Mouse (Mus musculus): ENCODE results near the gene Large2.
A peak's percentile ranks its signal among the peaks of the same experiment; 100 is the strongest.
"Not testable (repeated sequence)": the region's sequence is repeated elsewhere in the genome, so short reads cannot be mapped to it uniquely, and the experiment has no call there.

Large2 gene

GRCm38 (mm10) chr2:92374514-92374913, at the start of gene Large2, which contains the start of gene Pex16:
TSS of gene Large2 (minus strand) at chr2:92374869.
TSS of gene Pex16 (plus strand) at chr2:92374676.
- DNase-seq (ENCODE audit: low spot score): peak; percentile 47

DNA sequence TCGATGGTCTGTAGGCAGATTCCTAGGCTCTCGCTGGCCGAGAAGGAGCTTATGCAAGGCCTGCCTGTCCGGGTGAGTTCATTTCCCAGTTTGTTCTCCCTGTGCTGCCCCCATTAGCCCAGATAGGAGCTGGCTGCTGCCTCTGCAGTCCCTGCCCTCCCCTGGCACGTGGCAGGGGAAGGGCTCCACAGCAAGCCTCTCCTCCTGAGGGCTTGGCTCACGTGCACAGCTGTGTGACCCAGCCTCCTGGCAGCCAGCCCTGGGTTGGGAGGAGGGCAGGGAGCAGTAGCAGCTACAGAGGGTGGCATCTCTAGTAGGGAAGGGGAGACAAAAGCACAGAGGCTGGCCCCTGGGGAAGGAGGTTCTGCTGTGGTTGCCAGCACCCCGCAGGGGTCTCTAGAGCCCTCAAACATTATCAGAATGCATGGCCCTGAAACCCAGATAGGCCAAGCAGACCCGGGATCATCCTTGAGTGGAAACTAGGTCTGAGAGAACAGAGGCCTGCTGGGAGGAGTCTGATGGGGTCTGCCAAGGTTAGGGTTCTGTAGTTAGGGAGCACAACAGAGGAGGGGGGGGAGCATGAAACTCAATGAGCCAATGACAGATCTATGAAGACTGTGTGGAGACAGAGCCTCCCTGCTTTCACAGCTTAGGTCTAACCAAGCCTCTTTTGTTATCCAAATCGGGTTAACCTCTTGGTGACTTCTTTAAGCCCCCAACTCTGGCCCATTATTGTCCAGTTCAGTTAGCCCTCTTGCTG, 49.2 kb upstream of the Large2 start:
- peak; percentile 92 for DNase-seq (ENCODE audit: low spot score)

GRCm38 (mm10) chr2:92423156-92423555, 48.5 kb upstream of the Large2 start:
- DNase-seq (ENCODE audit: low spot score): no peak

GRCm38 (mm10) chr2:92422388-92423135, 47.9 kb upstream of the Large2 start:
- no peak for DNase-seq (ENCODE audit: low spot score)

DNA sequence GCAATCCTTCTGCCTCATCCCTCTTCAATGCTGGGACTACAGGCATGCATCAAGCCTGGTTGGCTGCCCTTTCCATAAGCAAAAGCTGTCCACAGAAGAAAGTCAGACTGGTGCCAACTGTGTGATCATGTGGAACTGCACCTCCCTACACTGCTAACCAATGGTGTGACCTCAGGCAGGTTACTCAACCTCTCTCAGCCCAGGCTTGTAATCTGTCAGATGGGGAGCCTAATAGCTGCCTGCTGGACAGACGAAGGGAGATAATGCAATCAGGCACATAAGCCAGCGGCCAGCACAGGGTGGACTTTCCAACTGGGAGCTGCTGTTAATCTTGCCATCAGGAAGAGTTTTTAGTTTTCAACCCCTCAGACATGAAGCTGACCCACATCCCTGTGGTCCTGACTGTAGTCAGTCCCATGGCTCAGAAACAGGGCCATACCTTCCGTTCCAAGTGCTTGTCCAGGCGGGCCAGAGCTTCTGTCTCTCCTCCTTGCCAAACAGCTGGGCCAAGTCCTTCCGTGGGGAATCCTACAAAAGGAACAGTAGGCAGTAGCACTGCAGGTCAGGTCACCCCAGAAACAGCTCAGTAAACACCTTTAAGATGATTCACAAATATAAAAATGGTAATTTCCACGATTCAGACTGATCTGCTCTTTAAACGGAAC, 47.2 kb upstream of the Large2 start:
- no peak for DNase-seq (ENCODE audit: low spot score)

DNA sequence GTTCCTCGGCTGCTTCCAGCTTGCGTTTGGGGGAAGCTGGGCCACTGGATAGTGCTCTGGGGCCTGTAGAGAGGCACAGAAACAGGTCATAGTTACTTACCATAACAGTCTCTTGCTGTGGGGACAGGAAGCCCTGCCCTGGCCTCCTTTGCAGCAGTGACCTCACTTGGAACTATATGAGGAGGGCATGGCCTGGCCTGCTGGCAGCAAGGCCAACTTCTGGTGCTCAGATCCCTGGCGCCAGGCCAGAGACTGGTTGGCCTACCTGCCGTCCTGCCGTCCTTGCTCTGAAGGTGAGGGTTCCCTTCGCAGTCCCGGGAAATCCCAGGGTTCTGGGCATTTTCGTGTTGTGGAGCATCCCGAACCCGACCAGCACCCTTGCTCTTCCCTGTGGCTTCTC, 37.0 kb upstream of the Large2 start:
- no peak for DNase-seq (ENCODE audit: low spot score)

GRCm38 (mm10) chr2:92408309-92409045, 33.8 kb upstream of the Large2 start:
- no peak for DNase-seq (ENCODE audit: low spot score)

DNA sequence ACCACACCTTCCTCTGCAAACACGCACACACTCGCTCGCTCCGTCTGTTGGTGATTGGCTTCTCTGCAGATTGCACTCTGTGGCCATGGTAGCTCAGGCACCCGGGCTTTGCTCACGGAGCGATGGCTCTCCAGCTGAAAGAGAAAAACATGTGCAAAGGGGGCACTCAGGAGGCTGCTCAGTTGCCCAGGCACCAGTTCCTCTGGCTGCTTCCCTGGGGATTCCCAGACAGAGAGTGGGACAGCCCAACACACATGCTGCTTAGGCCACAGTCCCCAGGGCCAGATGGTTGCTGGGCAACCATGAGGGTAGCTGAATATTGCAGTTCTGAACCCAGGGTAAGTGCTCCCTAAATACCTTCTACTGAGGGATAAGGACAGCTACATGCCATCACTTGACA, 31.0 kb upstream of the Large2 start:
- no peak for DNase-seq (ENCODE audit: low spot score)

GRCm38 (mm10) chr2:92404737-92405136, 30.1 kb upstream of the Large2 start:
- no peak for DNase-seq (ENCODE audit: low spot score)

DNA sequence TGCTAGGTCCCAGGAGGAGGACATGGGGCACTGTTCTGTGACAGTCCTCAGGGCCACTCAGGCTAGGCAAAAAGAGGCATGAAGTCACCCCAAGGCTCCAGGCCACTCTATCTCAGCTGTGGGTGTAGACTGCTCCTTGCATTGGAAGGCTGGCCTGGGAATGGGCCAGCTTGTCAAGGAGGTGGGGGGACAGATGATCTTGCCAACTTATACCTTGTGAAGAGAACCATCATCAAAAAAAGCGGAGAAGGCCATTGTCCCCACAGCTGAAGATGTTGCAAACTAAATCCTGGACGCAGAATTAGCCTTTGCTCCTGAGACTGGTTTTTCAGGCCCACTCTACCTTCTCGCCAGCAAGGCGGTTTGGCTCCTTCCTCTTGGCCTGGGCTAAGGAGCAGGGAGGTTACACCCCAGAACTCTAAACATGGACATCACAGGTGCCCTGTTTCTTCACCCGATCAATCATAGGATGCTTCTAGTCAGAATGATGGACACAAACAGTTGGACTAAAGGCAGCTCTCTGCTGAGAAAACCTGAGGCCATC, 29.2 kb upstream of the Large2 start:
- DNase-seq (ENCODE audit: low spot score): no peak

GRCm38 (mm10) chr2:92402591-92403326, 28.1 kb upstream of the Large2 start:
- DNase-seq (ENCODE audit: low spot score): no peak

DNA sequence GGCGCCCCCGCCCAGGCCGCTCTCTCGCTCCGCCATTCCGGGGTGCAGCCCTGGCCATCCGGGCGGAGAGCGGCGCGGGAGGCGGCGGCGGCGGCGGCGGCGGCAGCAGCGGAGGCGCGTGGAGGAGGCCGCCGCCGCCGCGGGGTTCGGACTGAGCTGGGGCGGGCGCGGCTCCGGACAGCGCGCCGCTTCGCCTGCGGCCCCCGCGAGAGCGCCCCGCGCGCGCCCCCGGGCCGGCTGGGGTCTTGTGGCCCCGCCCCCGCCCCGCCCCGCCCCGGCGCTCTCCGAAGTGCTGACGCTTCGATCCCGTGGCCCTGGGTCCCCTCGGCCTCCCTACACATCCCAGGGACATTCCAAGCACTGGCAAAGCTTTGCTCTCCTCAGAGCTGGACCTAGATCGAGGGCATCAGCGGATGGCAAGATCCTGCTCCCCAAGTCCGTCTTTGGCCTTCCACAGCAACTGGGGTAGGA, 26.5 kb upstream of the Large2 start, which contains the start of gene Mapk8ip1:
Gene Mapk8ip1 (minus strand): TSS at position 173 of the 471 bp plus-strand sequence.
- no peak for DNase-seq (ENCODE audit: low spot score)

GRCm38 (mm10) chr2:92400682-92401081, 26.0 kb upstream of the Large2 start:
- DNase-seq (ENCODE audit: low spot score): no peak

DNA sequence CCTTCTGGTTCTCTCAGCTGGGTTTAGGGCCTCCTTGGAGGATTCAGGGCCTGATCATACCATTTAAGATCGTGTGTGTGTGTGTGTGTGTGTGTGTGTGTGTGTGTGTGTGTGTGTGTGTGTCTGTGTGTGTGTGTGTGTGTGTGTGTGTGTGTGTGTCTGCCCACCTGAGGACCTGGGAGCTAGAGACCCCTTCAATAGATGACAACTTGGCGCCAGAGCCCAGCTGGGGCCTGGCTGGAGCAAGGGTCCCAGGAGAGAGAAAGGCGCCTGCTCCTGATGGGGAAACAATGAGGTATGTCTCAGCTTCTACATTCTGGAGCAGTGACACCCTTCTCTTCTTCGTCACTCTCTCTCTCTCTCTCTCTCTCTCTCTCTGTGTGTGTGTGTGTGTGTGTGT, 25.2 kb upstream of the Large2 start:
- not testable (repeated sequence) for DNase-seq (ENCODE audit: low spot score)

- DNase-seq (ENCODE audit: low spot score): no peak
Observed at GRCm38 (mm10) chr2:92397436-92397835, 22.8 kb upstream of the Large2 start.

DNA sequence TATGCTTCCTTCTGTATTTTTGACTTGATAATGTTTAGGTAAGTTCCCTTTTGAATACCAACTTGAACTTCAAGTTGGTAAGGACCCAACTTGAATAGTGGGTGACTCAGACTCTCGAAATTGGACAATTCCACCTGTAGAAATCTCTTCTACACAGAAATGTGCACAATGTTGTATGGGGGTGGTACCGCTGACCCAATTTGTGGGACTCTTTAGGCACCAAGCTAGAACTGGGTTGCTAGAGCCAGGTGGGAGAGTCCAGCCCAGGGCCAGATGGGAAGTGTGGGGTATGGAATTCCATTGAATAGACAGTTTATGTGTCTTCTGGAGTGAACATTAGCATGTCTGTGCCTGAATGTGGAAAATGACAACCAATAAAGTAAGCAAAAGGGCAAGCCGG, 20.9 kb upstream of the Large2 start:
- DNase-seq (ENCODE audit: low spot score): no peak

- DNase-seq (ENCODE audit: low spot score): no peak
Observed at GRCm38 (mm10) chr2:92392318-92393264, 17.9 kb upstream of the Large2 start.

GRCm38 (mm10) chr2:92391703-92392317, 17.1 kb upstream of the Large2 start:
- no peak for DNase-seq (ENCODE audit: low spot score)

DNA sequence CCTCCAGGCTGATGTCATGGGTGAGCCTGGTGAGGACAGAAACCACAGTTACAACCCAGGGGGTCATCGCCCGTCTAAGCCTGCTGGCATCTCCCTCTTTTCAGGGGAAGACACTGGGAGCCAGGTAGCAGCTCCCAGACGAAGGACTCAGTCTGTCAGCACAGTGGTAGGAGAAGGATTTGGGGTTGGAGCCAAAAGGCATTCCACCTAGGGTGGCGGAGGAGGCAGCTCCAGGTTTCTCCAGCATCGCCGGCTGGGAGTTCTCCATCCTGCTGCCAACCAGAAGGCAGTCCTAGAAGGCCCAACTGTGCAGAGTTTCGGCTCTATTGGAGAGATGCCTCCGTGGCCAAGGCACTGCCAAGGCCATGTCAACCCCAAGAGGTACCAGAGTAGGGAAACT, 16.4 kb upstream of the Large2 start:
- no peak for DNase-seq (ENCODE audit: low spot score)

Measured in urinary bladder, postnatal 14 days (tissue).